Mouse (Mus musculus) left cerebral cortex, postnatal 14 days (tissue): Measurements from ENCODE around the gene Nemf. TPM values are rescaled to one million over a fixed set of nuclear protein-coding genes. Genes with fewer than 3 reads are reported as not detected.

Experiments used
- DNase-seq, 2 experiments: peaks; one replicate each; pipeline ENCODE4 v3.0.0; 2021 to 2022; ENCODE audit warnings: low spot score in 2 of 2, mixed read lengths in 1 of 2
- intact Hi-C: fragments of 180-260 bp; cut with DNase I; formaldehyde crosslinking; loops from one replicate; pipeline ENCODE4 v1.15.1; 2025
- total RNA-seq, 2 experiments: library from RNA; stranded (reverse); gene quantifications; 2 replicates each; pipeline ENCODE4 v1.2.3; 2021

The Nemf gene
- total RNA-seq, 2 experiments from 2014 or later: 37.9 to 39.9 TPM

GRCm38 (mm10) chr12:69333547-69333946, 23.4 kb downstream of the Nemf start:
- peak in 1 of 2 experiments; percentile 13 for DNase-seq
- intact Hi-C loops: no loop called here

GRCm38 (mm10) chr12:69332147-69332546, 24.8 kb downstream of the Nemf start:
- no peak for DNase-seq
- intact Hi-C loops: no loop called here

DNA sequence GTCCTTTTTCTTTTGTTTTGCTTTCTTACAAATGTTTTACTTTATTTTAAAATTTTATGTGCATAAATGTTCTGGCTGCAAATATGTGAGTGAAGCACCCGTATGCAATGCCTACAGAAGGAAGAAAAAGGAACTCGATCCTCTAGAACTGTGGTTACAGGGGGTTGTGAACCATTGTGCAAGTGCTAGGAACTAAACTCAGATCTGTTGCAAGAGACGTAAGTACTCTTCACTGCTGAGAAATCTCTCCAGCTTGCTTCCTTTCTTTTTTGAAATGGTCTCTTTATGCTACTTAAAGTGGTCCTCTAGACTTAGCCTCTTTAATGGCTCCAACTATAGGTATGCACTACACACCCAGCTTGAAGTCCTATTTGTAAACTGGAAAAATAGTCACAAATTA, 25.8 kb downstream of the Nemf start:
- DNase-seq: no peak
- intact Hi-C loops: no loop called here

- intact Hi-C loops: no loop called here
- DNase-seq: no peak
Measured at GRCm38 (mm10) chr12:69318431-69318830, 38.5 kb downstream of the Nemf start.

GRCm38 (mm10) chr12:69309659-69310058, 47.3 kb downstream of the Nemf start:
- DNase-seq: no peak
- intact Hi-C loops: loop anchor here (5.0 kb wide), 1 partner anchor 33 kb away; no protein-coding TSS in a partner anchor

DNA sequence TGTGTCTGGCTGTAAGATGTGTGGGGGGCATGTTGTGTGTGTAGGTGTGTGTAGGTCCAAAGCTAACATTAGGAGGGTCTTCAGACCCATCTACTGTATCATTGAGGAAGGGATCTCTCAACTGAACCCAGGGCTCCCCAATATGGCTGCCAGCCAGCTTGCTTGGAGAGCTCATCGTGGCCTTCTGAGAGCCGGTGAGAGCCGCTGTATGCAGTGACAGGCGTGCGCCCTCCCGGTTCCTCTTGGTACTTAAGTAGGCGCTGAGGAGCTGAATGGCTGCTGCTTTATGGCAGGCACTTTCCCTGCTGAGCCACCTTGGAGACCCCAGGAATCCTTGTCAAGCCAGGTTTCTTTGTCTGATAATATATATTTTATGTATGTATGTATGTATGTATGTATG, 50.6 kb downstream of the Nemf start:
- intact Hi-C loops: loop anchor here (5.0 kb wide), 1 partner anchor 36 kb away; no protein-coding TSS in a partner anchor

GRCm38 (mm10) chr12:69304051-69304450, 52.9 kb downstream of the Nemf start:
- DNase-seq: no peak
- intact Hi-C loops: no loop called here

More for the DNA sequence above, 50.6 kb downstream of the Nemf start:
- DNase-seq: no peak

- DNase-seq: no peak
- intact Hi-C loops: no loop called here
Measured at GRCm38 (mm10) chr12:69302171-69302570, 54.8 kb downstream of the Nemf start.

DNA sequence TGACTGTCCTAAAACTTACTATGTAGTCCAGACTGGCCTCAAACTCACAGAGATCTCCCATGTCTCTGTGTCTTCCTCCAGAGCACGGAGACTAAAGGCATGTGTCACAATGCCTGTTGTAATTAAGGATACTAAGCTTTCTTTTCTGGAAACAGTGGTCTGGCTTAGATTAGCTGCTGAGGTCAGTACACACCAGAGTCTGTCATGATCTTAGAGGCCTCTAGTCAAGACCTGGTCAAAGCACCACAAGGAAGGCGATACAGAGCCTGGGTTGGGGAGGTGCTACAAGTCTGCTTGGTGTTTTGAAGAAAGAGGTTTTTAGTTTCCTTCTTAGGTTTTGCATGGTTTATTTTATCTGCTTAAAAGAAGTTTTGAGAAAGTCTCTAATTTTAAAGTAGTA, 56.6 kb downstream of the Nemf start:
- no peak for DNase-seq
- intact Hi-C loops: no loop called here

- no peak for DNase-seq
- intact Hi-C loops: loop anchor here (5.0 kb wide), 1 partner anchor 58 kb away; the partner anchor contains the start of gene Klhdc1
Measured at GRCm38 (mm10) chr12:69299831-69300230, 57.1 kb downstream of the Nemf start.

DNA sequence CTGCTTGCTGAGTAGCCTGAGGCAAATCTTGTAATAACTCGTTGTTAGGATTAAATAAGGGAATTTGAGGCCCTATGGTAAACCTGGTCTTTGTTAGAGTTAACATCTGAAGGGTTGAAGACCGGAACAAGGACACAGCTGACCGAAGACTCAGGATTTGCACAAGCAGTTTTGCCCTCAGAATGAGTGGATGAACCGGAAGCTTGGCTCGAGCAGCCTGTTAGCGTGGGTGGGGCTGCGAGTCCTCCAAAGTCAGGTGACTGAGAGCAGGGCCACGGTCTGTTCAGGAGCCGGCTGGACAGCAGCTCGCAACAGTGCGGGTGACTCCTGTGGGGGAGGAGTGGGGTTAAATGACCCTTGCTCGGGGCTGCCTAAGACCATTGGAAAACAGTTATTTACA, 57.7 kb downstream of the Nemf start:
- no peak for DNase-seq
- intact Hi-C loops: loop anchor here (5.0 kb wide), 1 partner anchor 57 kb away; the partner anchor contains the start of gene Klhdc1

GRCm38 (mm10) chr12:69298281-69298680, 58.7 kb downstream of the Nemf start:
- intact Hi-C loops: loop anchor here (5.0 kb wide), 1 partner anchor 56 kb away; the partner anchor contains the start of gene Klhdc1
- no peak for DNase-seq

DNA sequence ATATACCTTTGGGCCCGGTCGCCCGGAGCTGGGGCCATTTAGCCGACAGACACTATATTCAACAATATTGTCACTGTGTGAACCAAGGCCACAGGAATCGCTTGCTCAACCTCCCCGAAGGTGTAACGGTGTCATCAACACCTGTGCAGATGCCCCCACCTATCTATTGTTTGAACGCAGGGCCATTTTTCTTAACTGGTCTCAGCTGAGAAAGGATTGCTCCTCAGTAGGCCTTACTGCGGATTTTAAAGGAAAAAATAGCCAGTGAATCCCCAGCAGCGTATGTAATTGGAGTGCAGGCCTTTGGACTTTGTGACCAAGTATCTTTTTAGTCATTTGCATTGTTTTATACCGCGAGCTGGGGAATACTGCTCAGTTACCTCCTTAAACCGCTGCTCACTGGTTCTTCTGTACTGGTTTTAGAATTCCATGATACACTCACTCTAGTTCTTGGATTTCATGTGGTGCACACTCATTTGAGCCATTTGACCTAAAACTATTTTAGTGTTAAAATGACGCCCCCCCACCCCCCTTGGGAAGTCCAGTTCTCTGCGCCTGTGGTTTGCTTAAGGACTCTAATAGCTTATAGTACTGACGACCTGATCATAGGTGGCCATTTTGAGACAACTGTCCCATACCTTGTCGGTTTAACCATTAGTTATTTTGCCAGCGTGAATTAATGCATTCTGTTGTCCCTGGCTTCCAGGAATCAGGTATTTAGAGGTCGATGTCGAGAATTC, 59.4 kb downstream of the Nemf start:
- DNase-seq: no peak
- intact Hi-C loops: loop anchor here (2.0 to 5.0 kb wide), 2 partner anchors 55 to 99 kb away; partner anchors contain the start of genes Dnaaf2 and Klhdc1

GRCm38 (mm10) chr12:69296511-69297410, 60.2 kb downstream of the Nemf start, which contains the start of gene Klhdc2:
Klhdc2 (plus strand) TSS chr12:69296681.
- peak; percentile 88 to 93 for DNase-seq
- intact Hi-C loops: loop anchor here (2.0 to 5.0 kb wide), 2 partner anchors 54 to 98 kb away; partner anchors contain the start of genes Dnaaf2 and Klhdc1

DNA sequence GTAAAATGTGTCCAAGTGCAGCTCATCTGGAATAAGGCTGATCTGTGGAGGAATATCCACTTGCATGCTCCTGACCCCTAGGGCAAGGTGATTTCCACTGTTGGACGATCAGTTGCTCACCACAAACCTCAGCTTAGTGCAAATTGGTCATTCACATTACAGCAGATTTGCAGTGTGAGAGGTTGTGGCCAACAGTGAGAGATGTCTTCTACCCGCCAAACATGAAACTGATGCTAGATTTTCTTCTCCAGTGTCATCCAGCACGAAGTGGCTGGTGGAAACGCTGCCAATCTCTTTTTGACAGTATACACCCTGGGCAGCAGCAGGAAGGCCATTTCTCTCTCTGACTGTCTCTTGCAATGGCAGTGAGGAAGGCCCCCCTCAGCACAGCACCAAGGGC, 61.3 kb downstream of the Nemf start:
- DNase-seq: no peak
- intact Hi-C loops: loop anchor here (2.0 to 5.0 kb wide), 2 partner anchors 53 to 97 kb away; partner anchors contain the start of genes Dnaaf2 and Klhdc1

DNA sequence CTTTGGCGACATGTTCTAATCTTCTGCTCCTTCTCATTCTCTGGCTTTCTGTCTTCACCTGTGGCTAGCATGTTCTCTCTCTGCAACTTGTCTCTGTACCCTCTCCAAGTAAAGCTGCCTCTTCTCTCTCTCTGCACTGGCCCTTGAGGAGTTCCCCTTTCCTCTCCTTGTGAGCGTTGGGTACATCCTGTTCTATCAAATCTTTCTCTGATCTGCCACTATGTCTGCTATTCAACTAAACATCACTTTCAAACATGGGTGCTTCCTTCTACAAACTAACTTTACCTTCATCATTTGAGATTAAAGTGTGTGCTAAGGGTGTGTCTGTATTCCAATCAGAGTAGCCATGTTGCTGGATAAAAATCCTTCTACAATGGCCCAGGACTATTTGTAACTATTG, 62.0 kb downstream of the Nemf start:
- intact Hi-C loops: loop anchor here (5.0 kb wide), 1 partner anchor 53 kb away; the partner anchor contains the start of gene Klhdc1
- DNase-seq: no peak

DNA sequence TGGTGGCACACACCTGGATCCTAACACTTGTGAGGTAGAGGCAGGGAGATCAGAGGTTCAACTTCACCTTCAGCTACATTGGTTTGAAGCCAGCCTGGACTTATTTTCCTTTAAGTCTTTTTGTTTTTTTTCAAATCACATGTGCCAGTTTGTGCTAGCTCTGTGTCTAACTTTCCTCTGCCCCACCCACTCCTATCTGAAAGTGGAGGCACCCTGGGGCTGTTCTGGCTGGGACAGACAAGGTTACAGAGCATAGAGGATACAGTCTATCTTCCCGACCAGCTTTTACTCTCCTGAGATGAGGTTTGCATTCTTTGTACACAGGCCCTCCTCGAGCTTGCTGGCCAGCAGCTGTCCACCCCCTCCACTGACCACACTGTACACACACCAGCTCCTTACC, 63.1 kb downstream of the Nemf start:
- DNase-seq: no peak
- intact Hi-C loops: no loop called here

DNA sequence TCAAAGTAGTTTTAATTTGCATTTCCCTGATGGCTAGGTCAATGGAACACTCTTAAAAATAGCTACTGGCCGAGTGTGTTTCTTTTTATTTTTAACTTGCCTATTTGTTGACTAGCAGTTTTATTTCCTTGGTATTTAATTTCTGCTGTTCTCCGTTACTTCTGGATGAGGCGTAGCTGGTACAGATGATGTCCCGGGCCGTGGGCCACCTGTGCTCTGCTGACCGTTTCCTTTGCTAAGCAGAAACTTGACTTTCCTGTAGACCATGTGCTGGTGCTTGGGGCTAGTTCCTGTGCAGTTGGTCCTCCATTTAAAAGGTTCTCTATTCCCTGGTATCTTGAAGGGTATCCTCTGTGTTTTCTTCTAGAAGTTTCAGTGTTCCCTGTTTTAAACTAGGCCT, 64.6 kb downstream of the Nemf start:
- intact Hi-C loops: no loop called here
- no peak for DNase-seq

DNA sequence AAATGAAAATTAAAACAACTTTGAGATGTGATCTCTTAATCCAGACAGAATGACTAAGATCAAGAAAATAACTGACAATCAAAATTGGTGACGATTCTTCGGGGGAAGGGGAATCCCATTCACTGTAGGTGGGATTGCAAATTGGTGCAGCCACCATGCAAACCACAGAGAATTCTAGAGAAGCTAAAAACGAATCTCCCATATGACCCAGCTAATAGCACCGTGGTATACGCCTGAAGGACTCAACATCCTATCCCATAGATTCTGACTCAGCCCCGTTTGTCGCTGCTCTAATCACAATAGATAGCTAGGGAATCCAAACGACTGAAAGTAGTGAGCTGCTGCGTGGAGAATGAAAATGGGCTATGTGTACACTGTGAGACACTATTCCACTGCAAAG, 68.3 kb downstream of the Nemf start:
- no peak for DNase-seq
- intact Hi-C loops: no loop called here

DNA sequence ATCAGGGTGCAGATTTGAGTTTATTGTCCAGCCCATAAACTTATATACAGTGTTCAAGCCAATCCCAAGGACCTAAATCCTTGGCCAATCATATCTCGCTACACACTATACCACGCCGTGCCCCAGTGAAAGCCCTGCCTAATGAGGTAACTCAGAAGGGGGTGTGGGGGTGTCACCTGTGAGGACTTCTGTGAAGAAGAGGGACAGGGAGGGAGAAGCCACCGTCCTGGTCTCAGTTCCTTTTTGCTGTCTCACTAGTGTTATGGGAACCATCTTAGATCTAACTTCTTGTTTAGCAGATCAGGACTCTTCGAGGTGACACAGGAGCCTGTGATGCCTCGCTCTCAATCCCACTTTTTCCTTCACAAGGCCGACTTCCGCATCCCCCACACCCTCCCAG, 69.4 kb downstream of the Nemf start:
- intact Hi-C loops: no loop called here
- DNase-seq: no peak
